Mouse (Mus musculus): Measurements from ENCODE around the gene Mtfmt. TPM values are rescaled to one million over a fixed set of nuclear protein-coding genes. Genes with fewer than 3 reads are reported as not detected.

Gene Mtfmt
- polyA plus RNA-seq (2012; ENCODE audit: insufficient read depth, low replicate concordance), result 4.8 and 6.3 TPM in 2 replicates

- TF ChIP-seq GATA1 (IDR thresholded peaks at IDR 0.05; ENCODE audit: borderline replicate concordance, low read length) (no peak), FLI1 (IDR thresholded peaks at IDR 0.05; ENCODE audit: low read length) (no peak)
- H3K4me3 ChIP-seq (replicated peaks), result peak within 1 kb of the TSS; percentile 99
- peaks cover 3% of the 10 kb centered on the region for H3K27me3 ChIP-seq (replicated peaks)
- no peaks in the 10 kb centered on the region for H3K9me3 ChIP-seq
- H3K4me1 ChIP-seq, result peaks cover 32% of the 10 kb centered on the region
- H3K36me3 ChIP-seq (replicated peaks; ENCODE audit: low read length), result peaks cover 29% of the 10 kb centered on the region
Observed at GRCm38 (mm10) chr9:65435671-65436301, at the start of gene Mtfmt. Gene Mtfmt (plus strand): TSS chr9:65435782.

- peaks cover 23% of the 10 kb centered on the region for H3K4me1 ChIP-seq
- TF ChIP-seq GATA1 (IDR thresholded peaks at IDR 0.05; ENCODE audit: borderline replicate concordance, low read length) (no peak), FLI1 (IDR thresholded peaks at IDR 0.05; ENCODE audit: low read length) (no peak)
- H3K27me3 ChIP-seq (replicated peaks), result peaks cover 70% of the 10 kb centered on the region
- H3K9me3 ChIP-seq, result peaks cover 16% of the 10 kb centered on the region
- H3K4me3 ChIP-seq (replicated peaks), result no peak overlapping the region
- no peaks in the 10 kb centered on the region for H3K36me3 ChIP-seq (replicated peaks; ENCODE audit: low read length)
Observed at GRCm38 (mm10) chr9:65386373-65387140, 49.0 kb upstream of the Mtfmt start.

- Histone ChIP-seq H3K4me1 (peaks cover 30% of the 10 kb centered on the region), H3K9me3 (peaks cover 16% of the 10 kb centered on the region), H3K36me3 (replicated peaks; ENCODE audit: low read length) (no peaks in the 10 kb centered on the region), H3K27me3 (replicated peaks) (peaks cover 81% of the 10 kb centered on the region), H3K4me3 (replicated peaks) (peak overlapping the region; percentile 89)
- TF ChIP-seq FLI1 (IDR thresholded peaks at IDR 0.05; ENCODE audit: low read length) (no peak), GATA1 (IDR thresholded peaks at IDR 0.05; ENCODE audit: borderline replicate concordance, low read length) (no peak)
Observed at GRCm38 (mm10) chr9:65390752-65391612, 44.6 kb upstream of the Mtfmt start.

GRCm38 (mm10) chr9:65391613-65391964 is 44.0 kb upstream of the Mtfmt start, which contains the start of gene Kbtbd13:
Gene Kbtbd13 (minus strand): TSS chr9:65391652.
- H3K9me3 ChIP-seq, result peaks cover 16% of the 10 kb centered on the region
- peaks cover 25% of the 10 kb centered on the region for H3K4me1 ChIP-seq
- peaks cover 82% of the 10 kb centered on the region for H3K27me3 ChIP-seq (replicated peaks)
- no peak for TF ChIP-seq GATA1 (IDR thresholded peaks at IDR 0.05; ENCODE audit: borderline replicate concordance, low read length)
- TF ChIP-seq FLI1 (IDR thresholded peaks at IDR 0.05; ENCODE audit: low read length), result no peak
- peak within 1 kb of the TSS; percentile 89 for H3K4me3 ChIP-seq (replicated peaks)
- H3K36me3 ChIP-seq (replicated peaks; ENCODE audit: low read length), result no peaks in the 10 kb centered on the region

- Histone ChIP-seq H3K36me3 (replicated peaks; ENCODE audit: low read length) (no peaks in the 10 kb centered on the region), H3K4me3 (replicated peaks) (no peak overlapping the region), H3K4me1 (peaks cover 24% of the 10 kb centered on the region), H3K27me3 (replicated peaks) (peaks cover 88% of the 10 kb centered on the region), H3K9me3 (peaks cover 12% of the 10 kb centered on the region)
- no peak for TF ChIP-seq GATA1 (IDR thresholded peaks at IDR 0.05; ENCODE audit: borderline replicate concordance, low read length)
Observed at GRCm38 (mm10) chr9:65392638-65393364, 42.8 kb upstream of the Mtfmt start.

GRCm38 (mm10) chr9:65393606-65394005 is 42.0 kb upstream of the Mtfmt start:
- peaks cover 32% of the 10 kb centered on the region for H3K4me1 ChIP-seq
- no peak overlapping the region for H3K4me3 ChIP-seq (replicated peaks)
- no peak for TF ChIP-seq FLI1 (IDR thresholded peaks at IDR 0.05; ENCODE audit: low read length)
- no peak for TF ChIP-seq GATA1 (IDR thresholded peaks at IDR 0.05; ENCODE audit: borderline replicate concordance, low read length)
- no peaks in the 10 kb centered on the region for H3K36me3 ChIP-seq (replicated peaks; ENCODE audit: low read length)
- H3K27me3 ChIP-seq (replicated peaks), result peaks cover 91% of the 10 kb centered on the region
- H3K9me3 ChIP-seq, result peaks cover 12% of the 10 kb centered on the region

GRCm38 (mm10) chr9:65394360-65394759 is 41.2 kb upstream of the Mtfmt start:
- TF ChIP-seq GATA1 (IDR thresholded peaks at IDR 0.05; ENCODE audit: borderline replicate concordance, low read length) (no peak), FLI1 (IDR thresholded peaks at IDR 0.05; ENCODE audit: low read length) (no peak)

GRCm38 (mm10) chr9:65398279-65398678 is 37.3 kb upstream of the Mtfmt start, which contains the start of gene Rasl12:
Gene Rasl12 (plus strand): TSS chr9:65398506.
- TF ChIP-seq FLI1 (IDR thresholded peaks at IDR 0.05; ENCODE audit: low read length) (no peak), GATA1 (IDR thresholded peaks at IDR 0.05; ENCODE audit: borderline replicate concordance, low read length) (no peak)

More at GRCm38 (mm10) chr9:65394360-65394759, 41.2 kb upstream of the Mtfmt start:
- no peak overlapping the region for H3K4me3 ChIP-seq (replicated peaks)
- H3K9me3 ChIP-seq, result peaks cover 12% of the 10 kb centered on the region
- no peaks in the 10 kb centered on the region for H3K36me3 ChIP-seq (replicated peaks; ENCODE audit: low read length)
- H3K4me1 ChIP-seq, result peaks cover 35% of the 10 kb centered on the region
- peaks cover 91% of the 10 kb centered on the region for H3K27me3 ChIP-seq (replicated peaks)

GRCm38 (mm10) chr9:65399934-65400333 is 35.6 kb upstream of the Mtfmt start:
- Histone ChIP-seq H3K4me3 (replicated peaks) (no peak overlapping the region), H3K9me3 (no peaks in the 10 kb centered on the region), H3K4me1 (peaks cover 15% of the 10 kb centered on the region), H3K27me3 (replicated peaks) (peaks cover 77% of the 10 kb centered on the region), H3K36me3 (replicated peaks; ENCODE audit: low read length) (no peaks in the 10 kb centered on the region)
- TF ChIP-seq FLI1 (IDR thresholded peaks at IDR 0.05; ENCODE audit: low read length) (no peak), GATA1 (IDR thresholded peaks at IDR 0.05; ENCODE audit: borderline replicate concordance, low read length) (no peak)

More at GRCm38 (mm10) chr9:65398279-65398678, 37.3 kb upstream of the Mtfmt start, which contains the start of gene Rasl12:
- peak within 1 kb of the TSS; percentile 91 for H3K4me3 ChIP-seq (replicated peaks)
- H3K36me3 ChIP-seq (replicated peaks; ENCODE audit: low read length), result no peaks in the 10 kb centered on the region
- no peaks in the 10 kb centered on the region for H3K9me3 ChIP-seq
- peaks cover 79% of the 10 kb centered on the region for H3K27me3 ChIP-seq (replicated peaks)
- peaks cover 16% of the 10 kb centered on the region for H3K4me1 ChIP-seq
